Mouse (Mus musculus) central nervous system, embryonic 11.5 days (tissue): Measurements from ENCODE around the gene C77080. TPM values are rescaled to one million over a fixed set of nuclear protein-coding genes. Genes with fewer than 3 reads are reported as not detected.

ENCODE experiments used
- polyA plus RNA-seq: library from polyadenylated mRNA; depleted of rRNA; stranded (reverse); fragments of >200 nt; gene quantifications from 2 replicates; pipeline ENCODE4 v1.2.3, GENCODE M21; 2012; rRNA removed

Gene C77080
- polyA plus RNA-seq = 6.8 and 8.1 TPM in 2 replicates

DNA sequence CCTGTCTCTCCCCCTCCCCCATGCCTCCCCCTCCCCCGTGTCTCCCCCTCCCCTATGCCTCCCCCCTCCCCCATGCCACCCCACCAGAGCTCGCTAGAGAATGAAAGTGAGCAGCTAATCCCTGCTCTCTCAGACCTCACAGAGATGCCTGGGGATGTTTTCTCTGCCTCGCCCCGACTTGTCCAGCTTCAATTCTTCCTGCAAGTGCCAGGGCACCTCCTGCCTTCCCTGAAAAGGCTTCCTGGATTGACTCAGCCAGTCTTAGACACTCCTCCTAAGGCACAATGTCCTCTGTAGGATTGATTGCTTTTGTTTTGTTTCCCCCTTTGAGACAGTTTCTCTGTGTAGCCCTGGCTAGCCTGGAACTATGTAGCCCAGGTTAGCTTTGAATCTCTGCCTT, at the start of gene C77080:
C77080 (minus strand) TSS at position 209 of the 400 bp plus-strand sequence.

GRCm38 (mm10) chr4:129287472-129287981, 26.3 kb upstream of the C77080 start, which contains the start of gene Sync:
Gene Sync, plus strand, starts transcription at chr4:129287617.

DNA sequence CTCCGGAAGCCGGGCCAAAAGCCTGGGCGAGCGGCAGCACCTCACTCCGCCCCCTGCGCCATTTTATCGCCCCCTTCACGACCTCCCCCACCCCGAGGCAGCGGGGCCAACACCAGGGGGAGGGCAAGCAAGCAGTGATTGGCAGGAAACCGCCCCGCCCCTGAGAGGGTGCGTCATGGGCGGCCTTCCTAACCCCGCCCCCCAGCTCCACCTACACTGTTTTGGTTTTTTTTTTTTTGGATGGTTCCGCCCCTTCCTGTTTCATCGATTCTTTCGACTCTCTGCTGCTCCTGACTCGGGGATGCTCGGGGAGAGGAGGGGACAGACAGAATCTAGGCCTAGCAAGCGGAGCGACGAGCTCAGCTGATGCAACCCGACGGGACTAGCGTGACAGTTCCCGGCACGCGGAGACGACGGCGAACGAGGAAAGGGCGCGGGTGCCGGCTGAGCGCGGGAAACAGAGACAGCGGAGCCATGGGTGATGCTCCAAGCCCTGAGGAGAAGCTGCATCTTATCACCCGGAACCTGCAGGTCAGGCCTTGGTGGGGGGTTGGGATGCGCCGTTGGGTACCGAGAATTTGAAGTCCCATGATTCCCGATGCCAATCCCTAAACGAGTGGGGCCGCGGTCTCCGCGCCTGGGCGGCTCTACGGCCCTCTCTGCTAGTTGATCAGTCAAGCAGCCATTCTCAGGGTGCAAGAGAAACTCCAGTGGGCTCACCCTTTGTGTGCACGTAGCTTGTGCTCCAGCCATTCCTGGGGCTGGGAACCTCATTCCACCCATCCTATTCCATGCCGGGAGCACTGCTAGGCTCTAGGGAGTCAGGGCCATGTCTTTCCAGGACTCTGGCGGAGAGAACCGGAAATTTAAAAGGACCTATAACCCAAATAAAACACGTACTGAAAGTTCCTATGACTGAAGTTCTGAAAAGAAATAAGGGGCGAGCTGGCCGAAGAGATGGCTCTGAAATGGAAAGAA, 71.4 kb downstream of the C77080 start, which contains the start of the genes S100pbp and Yars:
S100pbp (minus strand) TSS at position 186 of the 978 bp plus-strand sequence.
Yars (plus strand) TSS at position 219 of the 978 bp plus-strand sequence.

Other genes starting within 250 kb of the C77080 start
- gene Rnf19b, start 203.1 kb downstream of the C77080 start, polyA plus RNA-seq = 25.5 and 30.5 TPM in 2 replicates
- 1.0 and 2.0 TPM in 2 replicates for gene Tmem54, start 155.9 kb downstream of the C77080 start, polyA plus RNA-seq
- 6.5 and 7.7 TPM in 2 replicates for gene Hpca, start 139.4 kb downstream of the C77080 start, polyA plus RNA-seq
- gene Fndc5, start 124.4 kb downstream of the C77080 start, polyA plus RNA-seq = 1.4 and 10.3 TPM in 2 replicates
- 31.1 and 49.6 TPM in 2 replicates for gene S100pbp, start 71.7 kb downstream of the C77080 start, polyA plus RNA-seq
- 58.1 and 81.0 TPM in 2 replicates for gene Yars, start 71.6 kb downstream of the C77080 start, polyA plus RNA-seq
- 0.55 and 0.98 TPM in 2 replicates for gene Sync, start 26.2 kb upstream of the C77080 start, polyA plus RNA-seq
- gene Rbbp4, start 74.0 kb upstream of the C77080 start, polyA plus RNA-seq = 203 and 212 TPM in 2 replicates
- gene Zbtb8os, start 74.3 kb upstream of the C77080 start, polyA plus RNA-seq = 48.8 and 55.3 TPM in 2 replicates
- gene Zbtb8a, start 116.7 kb upstream of the C77080 start, polyA plus RNA-seq = 8.9 and 10.6 TPM in 2 replicates
- gene Zbtb8b, start 179.4 kb upstream of the C77080 start, polyA plus RNA-seq = 1.3 and 1.8 TPM in 2 replicates
- gene Bsdc1, start 200.2 kb upstream of the C77080 start, polyA plus RNA-seq = 22.8 and 26.0 TPM in 2 replicates
- gene Tssk3, start 229.6 kb upstream of the C77080 start, polyA plus RNA-seq = not detected in 2 replicates
- 0.17 TPM in 1 of 2 replicates, not detected in the other for gene Fam229a, start 229.8 kb upstream of the C77080 start, polyA plus RNA-seq